Comparison of ENCODE assay signal across 33 mouse cellular contexts in the genomic region with DNA sequence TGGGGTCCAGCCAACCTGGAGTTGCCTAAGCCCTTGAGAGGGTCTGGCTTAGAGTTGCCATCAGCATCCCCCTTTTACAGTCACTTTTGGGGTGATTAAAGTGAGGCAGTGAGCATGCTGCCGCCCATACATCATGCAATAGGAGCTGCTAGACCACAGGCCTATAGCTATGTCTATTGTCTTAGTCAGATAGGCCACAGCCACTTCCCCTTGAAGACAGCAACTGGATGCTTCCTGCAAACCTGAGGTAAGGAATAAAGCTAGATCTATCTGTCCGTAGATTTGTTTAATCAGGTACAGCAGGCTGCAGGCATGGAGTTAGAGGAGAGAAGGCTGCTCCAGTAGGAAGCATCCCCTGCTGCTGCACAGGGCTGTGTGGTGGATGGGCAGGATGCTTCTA. TPM values are rescaled to one million over a fixed set of nuclear protein-coding genes. Genes with fewer than 3 reads are reported as not detected.
DNase-seq lines count a peak whose midpoint lies in the region; ATAC-seq and TF ChIP-seq lines count a peak whose summit lies in the region.
"Had no signal": no experiment of that assay in that cellular context is flagged by ENCODE, and none has a peak within 500 bp of the region (broad histone marks: within the 10 kb centered on the region; RNA-seq: fewer than 3 reads in every experiment).

No protein-coding gene starts in this region.

- peaks cover 47% of the 10 kb centered on the region for H3K27me3 ChIP-seq in megakaryocyte, embryonic 14.5 days (replicated peaks)
- H3K27me3 ChIP-seq in E14TG2a.4 (ENCODE audit: insufficient read depth, low read length): peaks cover 39% of the 10 kb centered on the region
- H3K27me3 ChIP-seq in thymus, adult 2 months (ENCODE audit: control insufficient read depth, insufficient read depth, low read length): no peaks in the 10 kb centered on the region
- H3K27me3 ChIP-seq: embryonic facial prominence, embryonic 13.5 days; embryonic facial prominence, embryonic 15.5 days; forebrain, embryonic 12.5 days; Patski had no signal

- 47% methylated on average over 2 of the region's 2 CpGs for WGBS in thymus, adult 2 months

- ATAC-seq in megakaryocyte, adult 5-6 weeks (ENCODE audit: poor library complexity, severe bottlenecking): no peak
- 0 out of 2 replicates have a peak, but pooled peaks have one; percentile 19 for ATAC-seq in megakaryocyte-erythroid progenitor cell, adult 5-6 weeks (replicated peaks; ENCODE audit: low FRiP score, low TSS enrichment, poor library complexity, severe bottlenecking)
- ATAC-seq in monocyte, adult 5-6 weeks (replicated peaks; ENCODE audit: insufficient number of reproducible peaks, low FRiP score, low TSS enrichment, poor library complexity, severe bottlenecking): no peak
- ATAC-seq: activated CD4-positive, CD25-positive, alpha-beta regulatory T cell, adult 4 months; CD4-positive, CD25-positive, alpha-beta regulatory T cell, adult 4 months; forebrain, embryonic 14.5 days; forebrain, embryonic 16.5 days; Patski had no signal

- no peak for TF ChIP-seq POLR2A in thymus, adult 2 months (IDR thresholded peaks at IDR 0.05; ENCODE audit: control insufficient read depth, extremely low read depth, insufficient read depth, low read length, poor library complexity)

- H3K36me3 ChIP-seq in megakaryocyte, embryonic 14.5 days (replicated peaks; ENCODE audit: low read length): no peaks in the 10 kb centered on the region
- no peaks in the 10 kb centered on the region for H3K36me3 ChIP-seq in E14TG2a.4 (ENCODE audit: insufficient read depth, low read length)
- no peaks in the 10 kb centered on the region for H3K36me3 ChIP-seq in thymus, adult 2 months (ENCODE audit: control insufficient read depth, insufficient read depth, low read length)
- H3K36me3 ChIP-seq: embryonic facial prominence, embryonic 13.5 days; embryonic facial prominence, embryonic 15.5 days; forebrain, embryonic 10.5 days; forebrain, embryonic 12.5 days had no signal

- intact Hi-C loops in gastrocnemius, postnatal 36 days (cut with DNase I): no loop called here

- H3K27ac ChIP-seq in thymus, adult 2 months (ENCODE audit: control insufficient read depth, insufficient read depth, low read length): no peak overlapping the region
- H3K27ac ChIP-seq: embryonic facial prominence, embryonic 13.5 days; embryonic facial prominence, embryonic 15.5 days; forebrain, embryonic 10.5 days; forebrain, embryonic 12.5 days had no signal

- peak overlapping the region; percentile 57 for H3K4me3 ChIP-seq in megakaryocyte, embryonic 14.5 days (replicated peaks)
- H3K4me3 ChIP-seq in E14TG2a.4 (replicated peaks; ENCODE audit: low read length): peak overlapping the region; percentile 63; the same call in 1 of the 2 replicates
- H3K4me3 ChIP-seq in thymus, adult 2 months (ENCODE audit: control insufficient read depth, insufficient read depth, low read length): no peak overlapping the region
- H3K4me3 ChIP-seq: embryonic facial prominence, embryonic 13.5 days; embryonic facial prominence, embryonic 15.5 days; erythroblast, embryonic 14.5 days; forebrain, embryonic 10.5 days; forebrain, embryonic 12.5 days had no signal

- H3K9me3 ChIP-seq in megakaryocyte, embryonic 14.5 days: peaks cover 16% of the 10 kb centered on the region
- no peaks in the 10 kb centered on the region for H3K9me3 ChIP-seq in E14TG2a.4 (ENCODE audit: low read length)
- H3K9me3 ChIP-seq: embryonic facial prominence, embryonic 13.5 days; embryonic facial prominence, embryonic 15.5 days; forebrain, embryonic 10.5 days had no signal

- DNase-seq in MEL-GATA-1-ER (ENCODE audit: extremely low read depth, low read depth): peak; percentile 32
- no peak for DNase-seq in gastrocnemius, postnatal 36 days
- DNase-seq in thymus, adult 2 months: no peak
- DNase-seq: adrenal gland, adult 8-10 months; adrenal gland, postnatal 14 days; adrenal gland, postnatal 36 days; B cell, adult 2 months; cerebellum, adult 11-12 months; cerebellum, adult 2 months; cerebellum, adult 9-10 months; cerebellum, postnatal 10 days; cerebellum, postnatal 25 days; embryo, embryonic 11 days had no signal

- peaks cover 49% of the 10 kb centered on the region for H3K4me1 ChIP-seq in megakaryocyte, embryonic 14.5 days
- peaks cover 23% of the 10 kb centered on the region for H3K4me1 ChIP-seq in E14TG2a.4 (replicated peaks; ENCODE audit: low read depth, low read length)
- H3K4me1 ChIP-seq in thymus, adult 2 months (replicated peaks; ENCODE audit: control insufficient read depth, insufficient read depth, low read length): no peaks in the 10 kb centered on the region
- H3K4me1 ChIP-seq: embryonic facial prominence, embryonic 13.5 days; embryonic facial prominence, embryonic 15.5 days; forebrain, embryonic 12.5 days had no signal

- TF ChIP-seq CTCF in E14TG2a.4 (conservative IDR thresholded peaks at IDR 0.05; ENCODE audit: low read length): no peak
- TF ChIP-seq CTCF in thymus, adult 2 months (IDR thresholded peaks at IDR 0.05; ENCODE audit: borderline replicate concordance, control insufficient read depth, extremely low read depth, insufficient read depth, low read length, poor library complexity): no peak

RNA-seq across cellular contexts. Expression of a gene that starts 4.4 kb away (rescaled TPM):
- polyA plus RNA-seq in megakaryocyte, embryonic 14.5 days (2012; ENCODE audit: insufficient read depth, low replicate concordance): not detected in 2 replicates
- not detected in 2 replicates for total RNA-seq in megakaryocyte, adult 5-6 weeks (2015)
- total RNA-seq in megakaryocyte, adult 5-6 weeks (2017): not detected in 2 replicates
- not detected in 2 replicates for total RNA-seq in megakaryocyte-erythroid progenitor cell, adult 5-6 weeks (2014; fragmentation: Nextera tagmentation)
- total RNA-seq in megakaryocyte-erythroid progenitor cell, adult 5-6 weeks (2017): not detected in 2 replicates
- total RNA-seq in gastrocnemius, postnatal 36 days (2021): not detected
- total RNA-seq in monocyte, adult 5-6 weeks (2017): not detected in 3 replicates
- 0.03 and 0.83 TPM in 2 replicates for polyA plus RNA-seq in thymus, adult 2 months (2012; rRNA removed)
- total RNA-seq: adrenal gland, adult 18-20 months; CH12.LX; ES-E14 had no signal
- polyA plus RNA-seq: activated CD4-positive, CD25-positive, alpha-beta regulatory T cell, adult 4 months; CD4-positive, CD25-positive, alpha-beta regulatory T cell, adult 4 months; cerebellum, adult 2 months; embryonic facial prominence, embryonic 11.5 days; embryonic facial prominence, embryonic 13.5 days; embryonic facial prominence, embryonic 15.5 days; erythroblast, embryonic 14.5 days; forebrain, embryonic 10.5 days; forebrain, embryonic 12.5 days; forebrain, embryonic 14.5 days; frontal cortex, adult 2 months had no signal

RNA-seq across cellular contexts. Expression of a gene that starts 9.0 kb away (rescaled TPM):
- polyA plus RNA-seq in megakaryocyte, embryonic 14.5 days (2012; ENCODE audit: insufficient read depth, low replicate concordance): not detected in 2 replicates
- not detected in 2 replicates for total RNA-seq in megakaryocyte, adult 5-6 weeks (2015)
- not detected in 2 replicates for total RNA-seq in megakaryocyte, adult 5-6 weeks (2017)
- total RNA-seq in megakaryocyte-erythroid progenitor cell, adult 5-6 weeks (2014; fragmentation: Nextera tagmentation): not detected in 2 replicates
- not detected in 2 replicates for total RNA-seq in megakaryocyte-erythroid progenitor cell, adult 5-6 weeks (2017)
- total RNA-seq in gastrocnemius, postnatal 36 days (2021): not detected
- 0.87 TPM in 1 of 3 replicates, not detected in the others for total RNA-seq in monocyte, adult 5-6 weeks (2017)
- polyA plus RNA-seq in thymus, adult 2 months (2012; rRNA removed): 0.11 and 0.12 TPM in 2 replicates
- total RNA-seq: adrenal gland, adult 8-10 months; adrenal gland, postnatal 14 days; ES-E14 had no signal
- polyA plus RNA-seq: activated CD4-positive, CD25-positive, alpha-beta regulatory T cell, adult 4 months; CD4-positive, CD25-positive, alpha-beta regulatory T cell, adult 4 months; embryonic facial prominence, embryonic 11.5 days; embryonic facial prominence, embryonic 13.5 days; erythroblast, embryonic 14.5 days; forebrain, embryonic 10.5 days; forebrain, embryonic 12.5 days; forebrain, embryonic 14.5 days; Patski had no signal

RNA-seq across cellular contexts. Expression of a gene that starts 39.7 kb away (rescaled TPM):
- polyA plus RNA-seq in megakaryocyte, embryonic 14.5 days (2012; ENCODE audit: insufficient read depth, low replicate concordance): 13.1 and 30.8 TPM in 2 replicates
- total RNA-seq in megakaryocyte, adult 5-6 weeks (2015): 0.98 and 2.1 TPM in 2 replicates
- total RNA-seq in megakaryocyte, adult 5-6 weeks (2017): 1.7 and 2.5 TPM in 2 replicates
- total RNA-seq in megakaryocyte-erythroid progenitor cell, adult 5-6 weeks (2014; fragmentation: Nextera tagmentation): 7.5 and 11.4 TPM in 2 replicates
- 9.9 and 15.6 TPM in 2 replicates for total RNA-seq in megakaryocyte-erythroid progenitor cell, adult 5-6 weeks (2017)
- total RNA-seq in gastrocnemius, postnatal 36 days (2021): 1 to 10 TPM; 5.0 to 8.1 TPM
- 4.4 to 8.6 TPM (median 4.7 TPM) in 3 replicates for total RNA-seq in monocyte, adult 5-6 weeks (2017)
- polyA plus RNA-seq in thymus, adult 2 months (2012; rRNA removed): 17.8 and 24.1 TPM in 2 replicates

RNA-seq across cellular contexts. Expression of a gene that starts 52.4 kb away (rescaled TPM):
- polyA plus RNA-seq in megakaryocyte, embryonic 14.5 days (2012; ENCODE audit: insufficient read depth, low replicate concordance): not detected in 2 replicates
- total RNA-seq in megakaryocyte, adult 5-6 weeks (2015): 0.13 TPM in 1 of 2 replicates, not detected in the other
- not detected in 2 replicates for total RNA-seq in megakaryocyte, adult 5-6 weeks (2017)
- 0.70 TPM in 1 of 2 replicates, not detected in the other for total RNA-seq in megakaryocyte-erythroid progenitor cell, adult 5-6 weeks (2014; fragmentation: Nextera tagmentation)
- total RNA-seq in megakaryocyte-erythroid progenitor cell, adult 5-6 weeks (2017): not detected in 2 replicates
- 10 to 100 TPM; 69.4 to 92.0 TPM for total RNA-seq in gastrocnemius, postnatal 36 days (2021)
- not detected in 3 replicates for total RNA-seq in monocyte, adult 5-6 weeks (2017)
- 43.7 and 47.2 TPM in 2 replicates for polyA plus RNA-seq in thymus, adult 2 months (2012; rRNA removed)
- total RNA-seq: CH12.LX had no signal
- polyA plus RNA-seq: CD4-positive, CD25-positive, alpha-beta regulatory T cell, adult 4 months; erythroblast, embryonic 14.5 days had no signal
